Mouse (Mus musculus) kidney, adult 2 months (tissue): ENCODE measurements around the gene Lingo4.

ENCODE experiments used
- CTCF ChIP-seq: fragments of 200-500 bp; conservative IDR thresholded peaks from 2 replicates; pipeline ENCODE4 v1.5.1; 2011; ENCODE audit warnings: low read depth, mild to moderate bottlenecking, control low read depth, low read length, moderate library complexity, mixed read lengths; ENCODE audit not compliant: insufficient read depth, insufficient read length
- POLR2A ChIP-seq: fragments of 200-500 bp; IDR thresholded peaks from one replicate; pipeline ENCODE4 v1.6.1; 2011; ENCODE audit warnings: low read depth, low read length, control low read depth

DNA sequence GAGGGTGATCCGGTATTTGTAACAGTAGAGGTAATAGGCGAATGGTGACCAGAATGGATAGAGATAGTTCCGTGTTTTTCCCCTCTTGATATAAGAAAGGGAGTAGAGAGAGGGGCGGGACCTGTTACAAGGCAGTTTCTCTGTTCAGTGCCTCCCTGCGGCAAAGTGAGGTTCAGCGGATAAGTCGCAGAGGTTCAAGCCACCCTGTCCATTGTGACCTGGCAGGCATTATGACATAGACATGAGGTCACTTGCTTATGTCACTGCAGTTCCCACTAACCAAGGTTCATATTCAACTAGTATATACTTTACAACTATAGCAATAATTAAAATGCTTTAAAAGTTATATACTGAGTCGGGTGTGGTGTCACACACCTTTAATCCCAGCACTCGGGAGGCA, 38.1 kb downstream of the Lingo4 start:
- TF ChIP-seq CTCF = no peak
- TF ChIP-seq POLR2A = no peak
